Mouse (Mus musculus): ENCODE measurements around the gene Lrmda. TPM values are rescaled to one million over a fixed set of nuclear protein-coding genes. Genes with fewer than 3 reads are reported as not detected.

Gene Lrmda
- total and polyA plus RNA-seq, 3 experiments: 5.1 to 5.9 TPM; not detected in 1

DNA sequence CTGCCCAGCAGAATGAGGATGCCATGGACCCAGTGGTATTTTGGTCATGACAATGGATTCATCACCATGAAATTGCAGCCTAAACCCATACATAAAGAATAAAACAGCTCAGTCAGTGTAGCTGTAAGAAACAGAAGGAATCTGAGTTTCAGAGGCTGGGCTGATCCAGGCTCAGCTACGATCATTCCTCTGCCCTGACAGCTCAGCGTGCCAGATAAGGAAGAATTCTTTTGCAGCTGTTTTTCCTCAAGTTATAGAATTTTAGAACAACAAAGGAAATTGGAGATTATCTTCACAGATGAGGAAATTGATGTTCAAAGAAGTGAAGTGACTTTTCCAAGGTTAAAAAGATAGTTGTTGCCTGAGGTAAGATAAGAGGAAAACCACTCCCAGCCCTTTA, 921.1 kb downstream of the Lrmda start:
- no peak overlapping the region for H3K27ac ChIP-seq (ENCODE audit: control insufficient read depth, low read depth, low read length)
- no peaks in the 10 kb centered on the region for H3K9me3 ChIP-seq (replicated peaks; ENCODE audit: insufficient read depth, low read length)
- no peak overlapping the region for H3K9ac ChIP-seq (ENCODE audit: control insufficient read depth, low read depth, low read length, poor library complexity, severe bottlenecking)
- peaks cover 4 to 18% of the 10 kb centered on the region in 2 experiments for H3K4me1 ChIP-seq (ENCODE audit: control insufficient read depth in 1 of 2, insufficient read depth in 2 of 2, low read length in 2 of 2)
- DNase-seq (ENCODE audit: low read depth, low spot score): no peak
- TF ChIP-seq BHLHE40 (IDR thresholded peaks at IDR 0.05; ENCODE audit: borderline replicate concordance, low read depth, low read length) (no peak), UBTF (IDR thresholded peaks at IDR 0.05; ENCODE audit: borderline replicate concordance, insufficient read depth, low read depth, low read length) (no peak), ETS1 (IDR thresholded peaks at IDR 0.05; ENCODE audit: low read depth, low read length) (peak; percentile 41; the same call in 1 of the 2 replicates), EP300 (IDR thresholded peaks at IDR 0.05; ENCODE audit: low read depth in 1 of 2, low read length in 2 of 2) (peak; percentile 26 to 42; a peak in 1 of 4 replicates), GATA1 (IDR thresholded peaks at IDR 0.05; ENCODE audit: low read depth, low read length) (peak; percentile 39), TCF12 (IDR thresholded peaks at IDR 0.05; ENCODE audit: low read depth, low read length) (0 out of 2 replicates have a peak, but pooled peaks have one; percentile 26), RCOR1 (IDR thresholded peaks at IDR 0.05; ENCODE audit: low read depth, low read length) (no peak), GABPA (IDR thresholded peaks at IDR 0.05; ENCODE audit: low read depth, low read length) (no peak)
- no peaks in the 10 kb centered on the region for H3K79me2 ChIP-seq (ENCODE audit: control insufficient read depth, insufficient read depth, low read length, poor library complexity)
- H3K4me3 ChIP-seq (ENCODE audit: control insufficient read depth in 1 of 2, insufficient read depth in 1 of 2, low read depth in 2 of 2, low read length in 2 of 2): no peak overlapping the region
- no peaks in the 10 kb centered on the region for H3K27me3 ChIP-seq (ENCODE audit: control insufficient read depth in 1 of 2, insufficient read depth in 2 of 2, low read length in 2 of 2)
- H3K36me3 ChIP-seq (ENCODE audit: control insufficient read depth in 1 of 2, insufficient read depth in 2 of 2, low read length in 2 of 2): peaks cover 0 to 7% of the 10 kb centered on the region in 2 experiments; a peak in 2 of 4 replicates

DNA sequence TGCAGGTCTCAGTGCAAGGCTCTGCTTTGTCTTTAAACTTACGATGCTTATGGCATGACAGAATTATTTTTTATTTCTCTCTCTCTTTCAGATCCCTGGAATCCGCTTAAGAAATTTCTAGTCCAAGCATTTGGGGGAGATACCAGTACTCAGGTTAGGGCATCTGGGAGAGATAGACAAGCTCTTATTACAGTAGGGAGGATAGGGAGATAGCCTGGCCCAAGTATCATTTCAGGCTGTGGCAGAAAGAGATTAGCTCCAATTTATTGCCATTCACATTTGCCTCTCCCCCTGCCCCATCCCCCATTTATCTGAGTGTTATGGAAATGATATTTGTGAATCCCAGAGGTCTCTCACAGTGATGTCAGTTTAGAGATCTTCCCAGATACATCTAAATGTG, 923.1 kb downstream of the Lrmda start:
- no peak for DNase-seq (ENCODE audit: low read depth, low spot score)
- H3K4me3 ChIP-seq (ENCODE audit: control insufficient read depth in 1 of 2, insufficient read depth in 1 of 2, low read depth in 2 of 2, low read length in 2 of 2): no peak overlapping the region
- no peaks in the 10 kb centered on the region for H3K9me3 ChIP-seq (replicated peaks; ENCODE audit: insufficient read depth, low read length)
- H3K4me1 ChIP-seq (ENCODE audit: control insufficient read depth in 1 of 2, insufficient read depth in 2 of 2, low read length in 2 of 2): peaks cover 4 to 15% of the 10 kb centered on the region in 2 experiments; a peak in 3 of 4 replicates
- H3K27ac ChIP-seq (ENCODE audit: control insufficient read depth, low read depth, low read length): no peak overlapping the region
- H3K36me3 ChIP-seq (ENCODE audit: control insufficient read depth in 1 of 2, insufficient read depth in 2 of 2, low read length in 2 of 2): peaks cover 0 to 7% of the 10 kb centered on the region in 2 experiments; a peak in 2 of 4 replicates
- H3K79me2 ChIP-seq (ENCODE audit: control insufficient read depth, insufficient read depth, low read length, poor library complexity): no peaks in the 10 kb centered on the region
- TF ChIP-seq TCF12 (IDR thresholded peaks at IDR 0.05; ENCODE audit: low read depth, low read length): 0 out of 2 replicates have a peak, but pooled peaks have one; percentile 22
- TF ChIP-seq EP300 (IDR thresholded peaks at IDR 0.05; ENCODE audit: low read depth in 1 of 2, low read length in 2 of 2): peak; percentile 29 to 42; a peak in 2 of 4 replicates
- no peak for TF ChIP-seq USF2 (IDR thresholded peaks at IDR 0.05; ENCODE audit: borderline replicate concordance in 1 of 2, insufficient read depth in 1 of 2, low read depth in 1 of 2, low read length in 2 of 2)
- H3K9ac ChIP-seq (ENCODE audit: control insufficient read depth, low read depth, low read length, poor library complexity, severe bottlenecking): no peak overlapping the region
- no peaks in the 10 kb centered on the region for H3K27me3 ChIP-seq (ENCODE audit: control insufficient read depth in 1 of 2, insufficient read depth in 2 of 2, low read length in 2 of 2)

DNA sequence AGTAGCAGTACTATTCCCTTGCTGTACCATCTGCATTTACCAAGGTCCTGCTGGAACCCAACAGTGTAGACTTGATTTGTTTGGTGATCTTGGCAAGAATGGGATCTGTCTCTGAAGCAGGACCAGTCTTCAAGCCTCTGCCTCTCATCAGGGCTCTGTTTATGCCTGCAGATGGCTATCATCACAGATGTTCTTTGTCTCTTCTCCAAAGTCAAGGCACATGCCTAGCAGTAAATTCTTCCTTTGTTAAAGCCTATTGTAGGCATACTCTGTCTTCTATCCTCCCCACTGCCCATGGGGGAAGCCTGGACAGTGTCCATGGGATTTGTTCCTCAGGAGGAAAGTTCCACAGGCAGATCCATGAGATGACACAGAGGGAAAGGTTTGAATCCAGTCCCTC, 930.0 kb downstream of the Lrmda start:
- no peaks in the 10 kb centered on the region for H3K4me1 ChIP-seq (ENCODE audit: control insufficient read depth in 1 of 2, insufficient read depth in 2 of 2, low read length in 2 of 2)
- peaks cover 0 to 9% of the 10 kb centered on the region in 2 experiments; a peak in 2 of 4 replicates for H3K36me3 ChIP-seq (ENCODE audit: control insufficient read depth in 1 of 2, insufficient read depth in 2 of 2, low read length in 2 of 2)
- no peak overlapping the region for H3K27ac ChIP-seq (ENCODE audit: control insufficient read depth, low read depth, low read length)
- H3K4me3 ChIP-seq (ENCODE audit: control insufficient read depth in 1 of 2, insufficient read depth in 1 of 2, low read depth in 2 of 2, low read length in 2 of 2): no peak overlapping the region
- H3K9ac ChIP-seq (ENCODE audit: control insufficient read depth, low read depth, low read length, poor library complexity, severe bottlenecking): no peak overlapping the region
- H3K79me2 ChIP-seq (ENCODE audit: control insufficient read depth, insufficient read depth, low read length, poor library complexity): no peaks in the 10 kb centered on the region
- TF ChIP-seq RCOR1 (IDR thresholded peaks at IDR 0.05; ENCODE audit: low read depth, low read length) (no peak), CTCF (IDR thresholded peaks at IDR 0.05 in 2 of 3, conservative IDR thresholded peaks at IDR 0.05 in 1 of 3; ENCODE audit: control insufficient read depth in 1 of 3, insufficient read depth in 1 of 3, low read depth in 2 of 3, low read length in 3 of 3, poor library complexity in 1 of 3, severe bottlenecking in 1 of 3) (no peak), MXI1 (IDR thresholded peaks at IDR 0.05; ENCODE audit: low read depth, low read length) (no peak), MYB (IDR thresholded peaks at IDR 0.05; ENCODE audit: low read depth, low read length) (no peak), CHD2 (IDR thresholded peaks at IDR 0.05; ENCODE audit: low read length) (no peak), BHLHE40 (IDR thresholded peaks at IDR 0.05; ENCODE audit: borderline replicate concordance, low read depth, low read length) (no peak), ZC3H11A (IDR thresholded peaks at IDR 0.05; ENCODE audit: low read depth, low read length) (no peak), ZNF384 (IDR thresholded peaks at IDR 0.05; ENCODE audit: low read depth, low read length) (no peak), POLR2A (IDR thresholded peaks at IDR 0.05; ENCODE audit: control insufficient read depth in 1 of 2, insufficient read depth in 1 of 2, low read depth in 1 of 2, low read length in 2 of 2, poor library complexity in 1 of 2) (no peak), NRF1 (IDR thresholded peaks at IDR 0.05; ENCODE audit: insufficient read depth, low read depth, low read length, poor library complexity, severe bottlenecking) (no peak), ZKSCAN1 (IDR thresholded peaks at IDR 0.05; ENCODE audit: low read depth, low read length) (no peak), ETS1 (IDR thresholded peaks at IDR 0.05; ENCODE audit: low read depth, low read length) (no peak), KAT2A (conservative IDR thresholded peaks at IDR 0.05; ENCODE audit: low read depth, low read length) (no peak)
- H3K9me3 ChIP-seq (replicated peaks; ENCODE audit: insufficient read depth, low read length): no peaks in the 10 kb centered on the region
- H3K27me3 ChIP-seq (ENCODE audit: control insufficient read depth in 1 of 2, insufficient read depth in 2 of 2, low read length in 2 of 2): no peaks in the 10 kb centered on the region
- DNase-seq (ENCODE audit: low read depth, low spot score): no peak
